Mouse (Mus musculus) heart, postnatal 0 days (tissue): Measurements from ENCODE around the gene Cox10. TPM values are rescaled to one million over a fixed set of nuclear protein-coding genes. Genes with fewer than 3 reads are reported as not detected.

ENCODE experiments used
- ATAC-seq: fragments of 200-750 bp; cut with Nextera tagmentation; 2 replicates; pipeline ENCODE4 v1.8.0; 2017; ENCODE audit warnings: low read depth, moderate number of reproducible peaks, moderate library complexity; ENCODE audit not compliant: insufficient read depth
- DNase-seq: peaks from one replicate; pipeline ENCODE4 v3.0.0-alpha.2; 2016; ENCODE audit warnings: low spot score
- H3K27ac ChIP-seq: fragments of 300-500 bp; sonication (generic); 2 replicates; pipeline ENCODE4 v1.5.1; 2014; ENCODE audit warnings: low read depth, mild to moderate bottlenecking
- H3K27me3 ChIP-seq: fragments of 300-500 bp; sonication (generic); 2 replicates; pipeline ENCODE4 v1.6.1; 2014; ENCODE audit warnings: low read length, mixed read lengths; ENCODE audit not compliant: control insufficient read depth, insufficient read depth
- H3K36me3 ChIP-seq: fragments of 300-500 bp; sonication (generic); replicated peaks from 2 replicates; pipeline ENCODE4 v1.6.1; 2014; ENCODE audit warnings: low read length, mixed read lengths; ENCODE audit not compliant: control insufficient read depth, insufficient read depth
- H3K4me1 ChIP-seq: fragments of 300-500 bp; sonication (generic); 2 replicates; pipeline ENCODE4 v1.6.1; 2014; ENCODE audit warnings: antibody characterized with exemption; ENCODE audit not compliant: control insufficient read depth, insufficient read depth
- H3K4me2 ChIP-seq: fragments of 300-500 bp; sonication (generic); 2 replicates; pipeline ENCODE4 v1.6.1; 2014; ENCODE audit warnings: low read depth, mild to moderate bottlenecking, low read length, moderate library complexity
- H3K4me3 ChIP-seq: fragments of 300-500 bp; sonication (generic); 2 replicates; pipeline ENCODE4 v1.5.1; 2014; ENCODE audit warnings: low read depth, low read length
- H3K9ac ChIP-seq: fragments of 300-500 bp; sonication (generic); replicated peaks from 2 replicates; pipeline ENCODE4 v1.6.1; 2014; ENCODE audit warnings: low read depth, low read length, mixed read lengths
- H3K9me3 ChIP-seq: fragments of 300-500 bp; sonication (generic); replicated peaks from 2 replicates; pipeline ENCODE4 v1.6.1; 2016; ENCODE audit warnings: low read length; ENCODE audit not compliant: control insufficient read depth
- CTCF ChIP-seq: IDR thresholded peaks from 2 replicates; pipeline ENCODE4 v1.5.1; 2016; ENCODE audit warnings: antibody characterized with exemption, control low read depth, low read depth
- EP300 ChIP-seq: IDR thresholded peaks from 2 replicates; pipeline ENCODE4 v1.6.1; 2016; ENCODE audit warnings: antibody characterized with exemption, low read depth
- WGBS: fragments of 180-500 bp; shearing (Covaris S2); extraction: QIAGEN DNeasy Blood & Tissue Kit; methylation state at CpG from one replicate; pipeline ENCODE4 v1.1.7; 2014; 5-methylcytosine and 5-hydroxymethylcytosine counted together
- polyA plus RNA-seq: library from polyadenylated mRNA; unstranded; fragments of >200 nt; fragmentation: Nextera tagmentation; extraction: Ambion mirVana; gene quantifications from 2 replicates; pipeline ENCODE4 v1.2.1, GENCODE M21; 2015
- total RNA-seq: library from RNA; depleted of rRNA; stranded (reverse); fragments of >200 nt; gene quantifications from 2 replicates; pipeline ENCODE4 v1.2.3, GENCODE M21; 2014; ENCODE audit warnings: low replicate concordance

Gene Cox10
- total and polyA plus RNA-seq, 2 experiments from 2014 or later = 31.2 to 54.3 TPM

DNA sequence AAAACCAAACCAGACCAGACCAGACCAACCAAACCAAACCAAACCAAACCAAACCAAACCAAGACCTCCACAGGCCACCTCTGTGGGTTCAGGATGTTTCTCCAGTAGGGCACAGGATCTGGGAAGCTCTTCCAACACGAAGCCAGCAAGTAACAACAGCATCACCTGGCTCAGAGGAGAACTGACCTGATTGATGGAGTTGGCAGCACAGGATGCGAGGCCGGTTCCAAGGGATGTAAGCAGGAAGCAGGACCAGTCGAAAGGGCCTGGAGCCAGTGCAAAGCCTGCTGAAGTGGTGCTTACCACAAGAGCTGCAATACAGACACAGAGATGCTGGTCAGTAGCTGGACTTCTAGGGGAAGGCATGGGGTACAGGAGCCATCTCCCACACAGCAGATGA lies 34.2 kb downstream of the Cox10 start:
- no peak overlapping the region for H3K27ac ChIP-seq
- no peaks in the 10 kb centered on the region for H3K4me1 ChIP-seq
- H3K4me3 ChIP-seq = no peak overlapping the region
- H3K4me2 ChIP-seq = no peak overlapping the region
- H3K36me3 ChIP-seq = peaks cover 31% of the 10 kb centered on the region
- no peak overlapping the region for H3K9ac ChIP-seq
- DNase-seq = no peak
- TF ChIP-seq EP300 (no peak), CTCF (no peak)
- 87% methylated on average over 4 of the region's 4 CpGs for WGBS
- H3K9me3 ChIP-seq = no peaks in the 10 kb centered on the region
- no peaks in the 10 kb centered on the region for H3K27me3 ChIP-seq
- ATAC-seq = no peak

DNA sequence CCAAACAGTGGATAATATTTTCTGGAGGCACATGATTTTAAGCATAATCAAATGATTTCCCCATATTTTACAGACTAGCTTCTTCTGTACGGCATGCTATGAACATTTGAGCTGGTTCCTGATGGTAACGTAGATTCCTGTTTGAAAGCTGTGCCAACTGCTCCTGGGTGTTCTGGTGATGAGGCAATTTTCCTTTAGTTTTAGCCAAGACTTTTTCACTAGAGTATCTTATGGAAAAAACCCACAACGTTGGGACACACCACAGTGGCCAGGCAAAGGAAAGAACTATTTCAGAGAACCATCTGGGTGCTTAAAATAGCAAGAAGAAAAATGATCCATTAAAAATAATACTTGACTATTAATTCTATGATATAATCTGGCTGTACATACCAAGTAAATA lies 35.2 kb downstream of the Cox10 start:
- H3K4me3 ChIP-seq = no peak overlapping the region
- H3K9me3 ChIP-seq = no peaks in the 10 kb centered on the region
- no peak for DNase-seq
- no peak overlapping the region for H3K27ac ChIP-seq
- H3K4me1 ChIP-seq = no peaks in the 10 kb centered on the region
- H3K27me3 ChIP-seq = no peaks in the 10 kb centered on the region
- no peak for TF ChIP-seq CTCF
- no peak for TF ChIP-seq EP300
- no peak overlapping the region for H3K4me2 ChIP-seq
- H3K9ac ChIP-seq = no peak overlapping the region
- H3K36me3 ChIP-seq = peaks cover 30% of the 10 kb centered on the region
- no peak for ATAC-seq
- 78% methylated on average over 3 of the region's 3 CpGs for WGBS

DNA sequence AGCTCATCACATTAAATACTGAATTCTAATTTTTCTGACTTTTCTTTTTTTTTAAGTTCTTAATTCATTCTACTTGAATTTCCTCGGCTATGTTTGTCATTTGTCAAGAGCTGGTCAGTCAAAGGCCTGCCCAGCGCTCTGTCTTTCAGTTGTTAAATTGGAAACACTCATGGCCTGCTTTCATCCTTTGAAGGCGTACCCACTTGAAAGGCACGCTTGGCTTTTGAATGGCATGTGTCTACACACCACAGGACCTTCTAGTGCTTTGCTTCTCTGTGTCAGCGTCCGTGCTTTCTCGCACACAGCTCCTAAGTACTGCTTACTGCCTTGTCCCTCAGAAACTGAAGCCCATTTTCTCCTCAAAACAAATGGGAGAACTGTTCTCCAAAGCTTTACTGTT lies 38.0 kb downstream of the Cox10 start:
- no peak overlapping the region for H3K9ac ChIP-seq
- ATAC-seq = no peak
- peaks cover 22% of the 10 kb centered on the region for H3K36me3 ChIP-seq
- no peak overlapping the region for H3K4me3 ChIP-seq
- no peak for TF ChIP-seq EP300
- no peak for TF ChIP-seq CTCF
- H3K4me1 ChIP-seq = no peaks in the 10 kb centered on the region
- H3K27me3 ChIP-seq = no peaks in the 10 kb centered on the region
- H3K9me3 ChIP-seq = no peaks in the 10 kb centered on the region
- no peak overlapping the region for H3K4me2 ChIP-seq
- no peak for DNase-seq
- no peak overlapping the region for H3K27ac ChIP-seq
- 48% methylated on average over 7 of the region's 7 CpGs for WGBS

DNA sequence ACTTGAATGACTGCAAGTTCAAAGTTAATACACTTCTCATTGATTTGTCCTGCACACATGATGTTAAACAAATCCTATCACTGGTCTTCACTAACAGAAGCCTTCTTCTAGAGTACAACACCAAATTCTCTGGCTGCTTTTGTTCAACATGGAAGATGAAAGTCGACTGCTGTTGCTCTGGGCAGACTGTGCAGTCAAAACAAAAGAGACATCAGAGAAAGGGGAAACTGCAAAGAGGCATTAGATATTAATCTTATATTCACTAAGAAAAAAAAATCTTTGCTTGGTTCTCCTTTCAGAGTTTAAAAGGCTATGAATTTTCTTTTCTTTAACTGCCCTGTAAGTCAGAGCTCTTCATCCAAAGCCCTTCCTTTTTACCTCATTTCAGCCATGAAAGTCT lies 39.7 kb downstream of the Cox10 start:
- Histone ChIP-seq H3K9ac (no peak overlapping the region), H3K27ac (no peak overlapping the region), H3K4me3 (no peak overlapping the region), H3K4me2 (no peak overlapping the region), H3K4me1 (no peaks in the 10 kb centered on the region; the same call in 1 of the 2 replicates), H3K27me3 (no peaks in the 10 kb centered on the region), H3K9me3 (no peaks in the 10 kb centered on the region), H3K36me3 (peaks cover 15% of the 10 kb centered on the region; the same call in 1 of the 2 replicates)
- WGBS = 57% methylated on average over 1 of the region's 1 CpGs
- no peak for DNase-seq
- no peak for ATAC-seq
- TF ChIP-seq CTCF = no peak
- TF ChIP-seq EP300 = no peak

DNA sequence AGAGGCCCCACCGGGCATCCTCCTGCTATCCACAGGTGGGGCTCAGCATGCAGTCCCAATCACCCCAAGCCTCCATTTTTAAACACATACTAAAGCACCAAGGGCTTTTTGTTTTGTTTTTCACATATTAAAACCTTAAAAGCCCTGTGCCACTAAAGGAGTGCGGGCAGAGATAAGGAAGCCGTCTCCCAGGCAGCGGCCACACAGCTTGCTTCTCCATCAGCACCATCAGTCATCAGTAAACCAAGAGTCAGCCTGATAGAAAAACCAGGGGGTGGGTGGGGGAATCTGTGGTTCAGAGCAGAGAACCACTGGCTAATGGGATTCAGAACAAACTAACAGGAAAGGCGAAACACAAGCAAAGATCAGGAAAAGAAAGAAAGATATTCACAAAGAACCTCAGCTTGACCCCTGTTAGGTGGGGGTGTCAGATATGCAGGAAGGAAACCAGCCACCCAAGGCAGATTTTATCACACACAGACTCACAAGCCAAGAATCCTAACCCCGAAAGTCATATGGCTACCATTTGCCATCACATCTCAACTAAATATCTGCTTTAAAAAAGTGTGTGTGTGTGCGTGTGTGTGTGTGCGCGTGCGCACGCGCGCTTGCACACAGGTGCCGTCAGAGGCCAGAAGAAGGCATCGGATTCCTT lies 41.7 kb downstream of the Cox10 start:
- no peaks in the 10 kb centered on the region; the same call in 1 of the 2 replicates for H3K4me1 ChIP-seq
- H3K4me2 ChIP-seq = no peak overlapping the region
- H3K27ac ChIP-seq = no peak overlapping the region
- H3K27me3 ChIP-seq = no peaks in the 10 kb centered on the region
- 70% methylated on average over 15 of the region's 15 CpGs for WGBS
- H3K36me3 ChIP-seq = 0 out of 2 replicates have a peak, but pooled peaks cover 2% of the 10 kb centered on the region
- H3K9me3 ChIP-seq = no peaks in the 10 kb centered on the region
- DNase-seq = no peak
- ATAC-seq = no peak
- H3K9ac ChIP-seq = no peak overlapping the region
- H3K4me3 ChIP-seq = no peak overlapping the region
- TF ChIP-seq CTCF (no peak), EP300 (no peak)

DNA sequence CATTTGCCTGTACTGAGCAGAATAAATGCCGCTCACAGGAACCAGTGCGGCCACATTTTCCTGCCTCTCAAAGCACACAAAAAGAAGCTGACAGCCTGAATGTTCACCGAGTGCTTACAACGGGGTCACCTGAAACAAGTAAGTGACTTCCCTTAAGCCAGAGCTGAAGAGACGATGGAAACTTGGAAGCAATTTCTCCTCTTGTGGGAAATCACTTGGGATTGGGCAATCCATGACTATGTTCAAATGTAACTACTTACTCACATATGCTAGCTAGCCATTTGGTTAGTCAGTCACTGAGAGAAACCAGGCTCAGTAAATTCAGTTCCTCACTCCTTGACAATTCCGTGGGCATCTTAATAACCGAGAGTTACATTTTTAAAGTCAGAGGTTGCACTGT lies 43.0 kb downstream of the Cox10 start:
- ATAC-seq (no peak), DNase-seq (no peak)
- no peak overlapping the region for H3K9ac ChIP-seq
- no peaks in the 10 kb centered on the region for H3K36me3 ChIP-seq
- H3K9me3 ChIP-seq = no peaks in the 10 kb centered on the region
- TF ChIP-seq CTCF (no peak), EP300 (no peak)
- no peaks in the 10 kb centered on the region; the same call in 1 of the 2 replicates for H3K4me1 ChIP-seq
- no peaks in the 10 kb centered on the region for H3K27me3 ChIP-seq
- H3K4me3 ChIP-seq = no peak overlapping the region
- no peak overlapping the region for H3K4me2 ChIP-seq
- H3K27ac ChIP-seq = no peak overlapping the region
- 85% methylated on average over 7 of the region's 7 CpGs for WGBS
